Mouse (Mus musculus): ENCODE data around the gene Pi16.

DNA sequence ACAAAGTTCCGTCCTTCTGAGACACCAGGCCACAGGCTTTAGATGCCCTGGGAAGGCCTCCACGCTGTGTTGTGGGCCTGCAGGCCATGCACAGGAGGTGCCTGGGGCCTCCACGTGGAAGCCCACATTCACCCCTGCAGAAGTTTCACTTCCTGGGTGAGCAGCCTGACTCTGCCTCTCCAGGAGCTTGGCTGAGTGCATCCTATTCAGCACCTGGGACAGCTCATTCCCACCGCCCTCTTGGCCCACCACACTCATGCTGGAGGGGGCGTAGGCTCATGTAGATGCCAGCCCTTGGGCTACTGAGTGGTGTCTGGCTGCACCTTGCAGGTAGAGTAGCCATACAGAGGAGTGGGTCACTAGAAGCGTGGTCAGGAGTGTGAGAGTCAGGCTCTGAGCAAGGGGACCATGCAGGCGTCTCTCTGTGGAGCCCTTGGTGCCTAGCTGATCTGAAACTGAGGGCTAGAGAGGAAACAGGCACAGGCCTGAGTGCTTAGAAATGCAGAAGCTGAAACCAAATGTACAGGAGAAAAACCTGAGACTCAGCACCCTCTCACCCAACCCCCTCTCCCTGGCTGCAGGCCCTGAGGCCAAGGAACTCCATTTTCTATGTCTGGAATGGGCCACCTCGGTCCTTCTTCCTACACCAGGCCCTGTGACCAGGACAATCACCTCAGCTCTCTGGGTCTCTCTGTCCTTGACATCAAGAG is 44.7 kb downstream of the Pi16 start:
- TF ChIP-seq CTCF (IDR thresholded peaks at IDR 0.05; ENCODE audit: extremely low read depth, insufficient read depth, insufficient read length, insufficient replicate concordance) = no peak
- no peak for TF ChIP-seq POLR2A (IDR thresholded peaks at IDR 0.05; ENCODE audit: low read depth, low read length)
